In genomic region chr11:31843834-31844188, GRCm38 (mm10) we compare ENCODE assay signal across 9 mouse cellular contexts. TPM values are rescaled to one million over a fixed set of nuclear protein-coding genes. Genes with fewer than 3 reads are reported as not detected.
A peak's percentile ranks its signal among the peaks of the same experiment; 100 is the strongest.
DNase-seq lines count a peak whose midpoint lies in the region; ATAC-seq lines count a peak whose summit lies in the region.
"Had no signal": no experiment of that assay in that cellular context is flagged by ENCODE, and none has a peak within 500 bp of the region (broad histone marks: within the 10 kb centered on the region; RNA-seq: fewer than 3 reads in every experiment).

No protein-coding gene starts in this region.

- peaks cover 6% of the 10 kb centered on the region; the same call in 1 of the 2 replicates for H3K4me1 ChIP-seq in lung, embryonic 15.5 days
- H3K4me1 ChIP-seq in embryonic facial prominence, embryonic 10.5 days, result peaks cover 11% of the 10 kb centered on the region
- H3K4me1 ChIP-seq in limb, embryonic 10.5 days, result no peaks in the 10 kb centered on the region
- H3K4me1 ChIP-seq in neural tube, embryonic 15.5 days, result peaks cover 19% of the 10 kb centered on the region

- no peaks in the 10 kb centered on the region for H3K36me3 ChIP-seq in lung, embryonic 15.5 days
- no peaks in the 10 kb centered on the region for H3K36me3 ChIP-seq in embryonic facial prominence, embryonic 10.5 days (replicated peaks)
- H3K36me3 ChIP-seq in limb, embryonic 10.5 days, result no peaks in the 10 kb centered on the region
- H3K36me3 ChIP-seq in neural tube, embryonic 15.5 days, result no peaks in the 10 kb centered on the region

- WGBS in lung, embryonic 15.5 days, result 50% methylated on average over 5 of the region's 5 CpGs
- 86% methylated on average over 5 of the region's 5 CpGs for WGBS in embryonic facial prominence, embryonic 10.5 days
- 80% methylated on average over 5 of the region's 5 CpGs for WGBS in limb, embryonic 10.5 days
- 81% methylated on average over 5 of the region's 5 CpGs for WGBS in neural tube, embryonic 15.5 days

- no peaks in the 10 kb centered on the region for H3K9me3 ChIP-seq in lung, embryonic 15.5 days
- no peaks in the 10 kb centered on the region for H3K9me3 ChIP-seq in embryonic facial prominence, embryonic 10.5 days
- no peaks in the 10 kb centered on the region for H3K9me3 ChIP-seq in limb, embryonic 10.5 days (replicated peaks)
- no peaks in the 10 kb centered on the region for H3K9me3 ChIP-seq in neural tube, embryonic 15.5 days (replicated peaks)

- no peak overlapping the region for H3K9ac ChIP-seq in lung, embryonic 15.5 days
- H3K9ac ChIP-seq in neural tube, embryonic 15.5 days (replicated peaks), result no peak overlapping the region

- no peak overlapping the region for H3K4me3 ChIP-seq in lung, embryonic 15.5 days
- no peak overlapping the region for H3K4me3 ChIP-seq in embryonic facial prominence, embryonic 10.5 days
- no peak overlapping the region for H3K4me3 ChIP-seq in limb, embryonic 10.5 days
- no peak overlapping the region for H3K4me3 ChIP-seq in neural tube, embryonic 15.5 days (replicated peaks)
- H3K4me3 ChIP-seq: layer of hippocampus, adult 2 months had no signal

- H3K27ac ChIP-seq in lung, embryonic 15.5 days, result no peak overlapping the region
- H3K27ac ChIP-seq in embryonic facial prominence, embryonic 10.5 days (replicated peaks), result peak overlapping the region; percentile 19; the same call in 1 of the 2 replicates
- H3K27ac ChIP-seq in limb, embryonic 10.5 days, result 0 out of 2 replicates have a peak overlapping the region, but pooled peaks have one; percentile 22
- no peak overlapping the region for H3K27ac ChIP-seq in neural tube, embryonic 15.5 days (replicated peaks)
- H3K27ac ChIP-seq: layer of hippocampus, adult 2 months had no signal

- H3K4me2 ChIP-seq in lung, embryonic 15.5 days, result no peak overlapping the region
- H3K4me2 ChIP-seq in neural tube, embryonic 15.5 days, result no peak overlapping the region

- no peak for DNase-seq in lung, postnatal 14 days
- no peak for DNase-seq in embryonic facial prominence, embryonic 10.5 days (ENCODE audit: low spot score)
- DNase-seq in limb, embryonic 10.5 days (ENCODE audit: low spot score), result no peak
- peak; percentile 68 to 81 for DNase-seq in spleen, postnatal 36 days (ENCODE audit: low spot score in 2 of 2)
- no peak for DNase-seq in cerebellum, postnatal 25 days

- peak; percentile 74; the same call in 1 of the 2 replicates for ATAC-seq in lung, embryonic 15.5 days (ENCODE audit: borderline replicate concordance, extremely low read depth, low FRiP score, low TSS enrichment)
- no peak for ATAC-seq in neural tube, embryonic 15.5 days (ENCODE audit: low FRiP score)
- ATAC-seq: Patski had no signal

- no peaks in the 10 kb centered on the region for H3K27me3 ChIP-seq in lung, embryonic 15.5 days
- no peaks in the 10 kb centered on the region for H3K27me3 ChIP-seq in embryonic facial prominence, embryonic 10.5 days (replicated peaks; ENCODE audit: low read depth, poor library complexity, severe bottlenecking)
- H3K27me3 ChIP-seq in limb, embryonic 10.5 days (ENCODE audit: low read depth, poor library complexity, severe bottlenecking), result no peaks in the 10 kb centered on the region
- no peaks in the 10 kb centered on the region for H3K27me3 ChIP-seq in neural tube, embryonic 15.5 days (replicated peaks)
- H3K27me3 ChIP-seq: Patski had no signal

RNA-seq across cellular contexts. Expression of gene Cpeb4, which starts 28.2 kb away (rescaled TPM):
- 2.9 and 3.3 TPM in 2 replicates for polyA plus RNA-seq in lung, embryonic 15.5 days (2015; fragmentation: Nextera tagmentation; extraction: Ambion mirVana)
- polyA plus RNA-seq in embryonic facial prominence, embryonic 10.5 days (2016; fragmentation: Nextera tagmentation; extraction: Ambion mirVana), result 2.7 and 3.2 TPM in 2 replicates
- polyA plus RNA-seq in limb, embryonic 10.5 days (2016; fragmentation: Nextera tagmentation; extraction: Ambion mirVana), result 1.0 and 1.7 TPM in 2 replicates
- polyA plus RNA-seq in neural tube, embryonic 15.5 days (2015; fragmentation: Nextera tagmentation; extraction: Ambion mirVana), result 13.6 and 17.0 TPM in 2 replicates

Comparison
In these comparisons a context has a peak if more than half of its experiments do, and no peak if none do; other contexts are left out.
1. H3K27ac ChIP-seq: peak in embryonic facial prominence, embryonic 10.5 days (single experiment) and limb, embryonic 10.5 days (single experiment); none in lung, embryonic 15.5 days (single experiment) and neural tube, embryonic 15.5 days (single experiment).
2. DNase-seq: peak in spleen, postnatal 36 days (2 of 2); none in lung, postnatal 14 days (single experiment), embryonic facial prominence, embryonic 10.5 days (single experiment), limb, embryonic 10.5 days (single experiment) and cerebellum, postnatal 25 days (0 of 2).